Mouse (Mus musculus): ENCODE measurements at regions not wholly inside any gene's neighbourhood (a gene's known extent, or its start where the extent isn't known, plus 50 kb on each side); places are given as distances from the start of the nearest gene placed in this dataset.
A peak's percentile ranks its signal among the peaks of the same experiment; 100 is the strongest.

- no peak for DNase-seq (ENCODE audit: low spot score in 2 of 2)
Measured at GRCm38 (mm10) chr1:42262606-42263005, 433.0 kb upstream of the Pou3f3 start.

- no peak for DNase-seq (ENCODE audit: low spot score in 2 of 2)
Measured at GRCm38 (mm10) chr1:42277130-42277529, 418.4 kb upstream of the Pou3f3 start.

- no peak for DNase-seq (ENCODE audit: low spot score in 2 of 2)
Measured at GRCm38 (mm10) chr1:42295841-42296240, 399.7 kb upstream of the Pou3f3 start.

GRCm38 (mm10) chr1:42309251-42309650 is 386.3 kb upstream of the Pou3f3 start:
- DNase-seq (ENCODE audit: low spot score in 2 of 2): no peak

GRCm38 (mm10) chr1:42313494-42313893 is 382.1 kb upstream of the Pou3f3 start:
- DNase-seq (ENCODE audit: low spot score in 2 of 2): no peak

- DNase-seq (ENCODE audit: low spot score in 2 of 2): no peak
Measured at GRCm38 (mm10) chr1:42351884-42352283, 343.7 kb upstream of the Pou3f3 start.

GRCm38 (mm10) chr1:42352389-42352788 is 343.2 kb upstream of the Pou3f3 start:
- DNase-seq (ENCODE audit: low spot score in 2 of 2): no peak

- DNase-seq (ENCODE audit: low spot score in 2 of 2): no peak
Measured at GRCm38 (mm10) chr1:42353096-42353495, 342.5 kb upstream of the Pou3f3 start.

- DNase-seq (ENCODE audit: low spot score in 2 of 2): no peak
Measured at GRCm38 (mm10) chr1:42354020-42354419, 341.5 kb upstream of the Pou3f3 start.

- no peak for DNase-seq (ENCODE audit: low spot score in 2 of 2)
Measured at GRCm38 (mm10) chr1:42362438-42362837, 333.1 kb upstream of the Pou3f3 start.

- no peak for DNase-seq (ENCODE audit: low spot score in 2 of 2)
Measured at GRCm38 (mm10) chr1:42365648-42366324, 329.8 kb upstream of the Pou3f3 start.

GRCm38 (mm10) chr1:42387919-42388684 is 307.5 kb upstream of the Pou3f3 start:
- DNase-seq (ENCODE audit: low spot score in 2 of 2): no peak

- DNase-seq (ENCODE audit: low spot score in 2 of 2): peak in 1 of 2 experiments; percentile 21
Measured at GRCm38 (mm10) chr1:42388740-42389139, 306.8 kb upstream of the Pou3f3 start.

- peak; percentile 11 to 13 for DNase-seq (ENCODE audit: low spot score in 2 of 2)
Measured at GRCm38 (mm10) chr1:42395651-42396260, 299.8 kb upstream of the Pou3f3 start.

GRCm38 (mm10) chr1:42398461-42399154 is 297.0 kb upstream of the Pou3f3 start:
- no peak for DNase-seq (ENCODE audit: low spot score in 2 of 2)

GRCm38 (mm10) chr1:42415817-42416538 is 279.6 kb upstream of the Pou3f3 start:
- DNase-seq (ENCODE audit: low spot score in 2 of 2): no peak

- no peak for DNase-seq (ENCODE audit: low spot score in 2 of 2)
Measured at GRCm38 (mm10) chr1:42416539-42417218, 278.9 kb upstream of the Pou3f3 start.

- DNase-seq (ENCODE audit: low spot score in 2 of 2): no peak
Measured at GRCm38 (mm10) chr1:42417815-42418214, 277.8 kb upstream of the Pou3f3 start.

GRCm38 (mm10) chr1:42418233-42418632 is 277.3 kb upstream of the Pou3f3 start:
- DNase-seq (ENCODE audit: low spot score in 2 of 2): no peak

GRCm38 (mm10) chr1:42436366-42436998 is 259.1 kb upstream of the Pou3f3 start:
- DNase-seq (ENCODE audit: low spot score in 2 of 2): no peak

Data from left cerebral cortex, adult 18-20 months (tissue).